Mouse (Mus musculus) kidney, adult 2 months (tissue): ENCODE data around the gene Rps3.

Experiments used
- CTCF ChIP-seq: fragments of 200-500 bp; conservative IDR thresholded peaks from 2 replicates; pipeline ENCODE4 v1.5.1; 2011; ENCODE audit warnings: low read depth, mild to moderate bottlenecking, control low read depth, low read length, moderate library complexity, mixed read lengths; ENCODE audit not compliant: insufficient read depth, insufficient read length
- POLR2A ChIP-seq: fragments of 200-500 bp; IDR thresholded peaks from one replicate; pipeline ENCODE4 v1.6.1; 2011; ENCODE audit warnings: low read depth, low read length, control low read depth

- TF ChIP-seq CTCF (no peak), POLR2A (no peak)
These were observed 15.6 kb downstream of the Rps3 start for GRCm38 (mm10) chr7:99467916-99468282.
